Comparison of ENCODE assay signal across 17 mouse cellular contexts in the genomic region with DNA sequence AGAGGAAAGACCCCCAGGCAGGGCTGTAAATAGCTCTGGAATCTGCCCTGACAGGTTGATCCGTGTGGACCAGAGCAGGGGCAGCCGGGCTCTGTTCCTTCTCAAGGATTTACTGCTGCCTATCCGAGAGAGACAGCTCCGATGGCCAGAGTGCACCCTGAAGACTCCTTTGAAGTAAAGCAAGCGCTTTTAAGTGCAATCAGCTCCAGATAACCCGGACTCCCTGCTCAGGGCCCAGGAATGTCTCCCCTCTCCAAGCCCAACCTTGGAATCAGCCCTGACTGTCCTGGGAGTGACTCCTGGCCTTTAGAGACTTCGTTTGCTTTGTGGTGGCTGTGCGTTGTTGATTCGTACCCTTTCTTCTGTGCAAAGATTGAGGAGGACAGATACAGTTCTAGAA.
DNase-seq lines count a peak whose midpoint lies in the region; ATAC-seq lines count a peak whose summit lies in the region.
"Had no signal": no experiment of that assay in that cellular context is flagged by ENCODE, and none has a peak within 500 bp of the region (broad histone marks: within the 10 kb centered on the region; RNA-seq: fewer than 3 reads in every experiment).

No protein-coding gene starts in this region.

- H3K27me3 ChIP-seq in forebrain, embryonic 10.5 days (ENCODE audit: poor library complexity, severe bottlenecking) = peaks cover 29% of the 10 kb centered on the region
- peaks cover 21% of the 10 kb centered on the region for H3K27me3 ChIP-seq in forebrain, embryonic 12.5 days
- no peaks in the 10 kb centered on the region for H3K27me3 ChIP-seq in intestine, embryonic 15.5 days (replicated peaks)
- no peaks in the 10 kb centered on the region for H3K27me3 ChIP-seq in intestine, embryonic 16.5 days (replicated peaks; ENCODE audit: control insufficient read depth, insufficient read depth, low read length)
- H3K27me3 ChIP-seq in midbrain, embryonic 11.5 days (ENCODE audit: control insufficient read depth, insufficient read depth, low read length) = no peaks in the 10 kb centered on the region
- no peaks in the 10 kb centered on the region; the same call in 1 of the 2 replicates for H3K27me3 ChIP-seq in midbrain, embryonic 16.5 days (ENCODE audit: control insufficient read depth, insufficient read depth, low read depth, low read length)
- H3K27me3 ChIP-seq: embryonic facial prominence, embryonic 15.5 days; Patski had no signal

- H3K27ac ChIP-seq in forebrain, embryonic 10.5 days = 0 out of 2 replicates have a peak overlapping the region, but pooled peaks have one; percentile 17
- H3K27ac ChIP-seq in forebrain, embryonic 12.5 days = no peak overlapping the region
- no peak overlapping the region for H3K27ac ChIP-seq in intestine, embryonic 15.5 days
- no peak overlapping the region for H3K27ac ChIP-seq in intestine, embryonic 16.5 days (ENCODE audit: low read length)
- H3K27ac ChIP-seq in midbrain, embryonic 11.5 days (ENCODE audit: low read depth, low read length) = no peak overlapping the region
- no peak overlapping the region for H3K27ac ChIP-seq in midbrain, embryonic 16.5 days (ENCODE audit: low read length)
- H3K27ac ChIP-seq: embryonic facial prominence, embryonic 15.5 days; neural tube, embryonic 12.5 days had no signal

- H3K36me3 ChIP-seq in forebrain, embryonic 10.5 days (replicated peaks) = no peaks in the 10 kb centered on the region
- H3K36me3 ChIP-seq in forebrain, embryonic 12.5 days (replicated peaks) = no peaks in the 10 kb centered on the region
- H3K36me3 ChIP-seq in intestine, embryonic 15.5 days = no peaks in the 10 kb centered on the region
- H3K36me3 ChIP-seq in intestine, embryonic 16.5 days (ENCODE audit: control insufficient read depth, insufficient read depth, low read length) = no peaks in the 10 kb centered on the region
- H3K36me3 ChIP-seq in midbrain, embryonic 11.5 days (ENCODE audit: control insufficient read depth, insufficient read depth, low read length) = no peaks in the 10 kb centered on the region
- H3K36me3 ChIP-seq in midbrain, embryonic 16.5 days (ENCODE audit: control insufficient read depth, insufficient read depth, low read length) = no peaks in the 10 kb centered on the region
- H3K36me3 ChIP-seq: embryonic facial prominence, embryonic 15.5 days; neural tube, embryonic 12.5 days had no signal

- H3K9ac ChIP-seq in forebrain, embryonic 12.5 days = no peak overlapping the region
- H3K9ac ChIP-seq in intestine, embryonic 15.5 days = no peak overlapping the region
- H3K9ac ChIP-seq in intestine, embryonic 16.5 days (ENCODE audit: low read depth, low read length) = no peak overlapping the region
- no peak overlapping the region for H3K9ac ChIP-seq in midbrain, embryonic 11.5 days (ENCODE audit: low read length)
- H3K9ac ChIP-seq in midbrain, embryonic 16.5 days (ENCODE audit: low read depth, low read length) = no peak overlapping the region
- H3K9ac ChIP-seq: embryonic facial prominence, embryonic 15.5 days; neural tube, embryonic 12.5 days had no signal

- 21% methylated on average over 9 of the region's 9 CpGs for WGBS in forebrain, embryonic 10.5 days
- whole genome bisulfite sequencing in forebrain, embryonic 12.5 days = 24% methylated on average over 9 of the region's 9 CpGs
- WGBS in intestine, embryonic 15.5 days = 12% methylated on average over 9 of the region's 9 CpGs
- 19% methylated on average over 9 of the region's 9 CpGs for WGBS in intestine, embryonic 16.5 days
- 19% methylated on average over 9 of the region's 9 CpGs for WGBS in midbrain, embryonic 11.5 days
- 29% methylated on average over 9 of the region's 9 CpGs for WGBS in midbrain, embryonic 16.5 days

- H3K4me3 ChIP-seq in forebrain, embryonic 10.5 days = no peak overlapping the region
- H3K4me3 ChIP-seq in forebrain, embryonic 12.5 days (replicated peaks) = no peak overlapping the region
- no peak overlapping the region for H3K4me3 ChIP-seq in intestine, embryonic 15.5 days (replicated peaks)
- H3K4me3 ChIP-seq in intestine, embryonic 16.5 days (ENCODE audit: low read length) = no peak overlapping the region
- H3K4me3 ChIP-seq in midbrain, embryonic 11.5 days (ENCODE audit: low read depth, low read length) = no peak overlapping the region
- H3K4me3 ChIP-seq in midbrain, embryonic 16.5 days (ENCODE audit: low read depth, low read length) = no peak overlapping the region
- H3K4me3 ChIP-seq: embryonic facial prominence, embryonic 15.5 days; neural tube, embryonic 12.5 days had no signal

- H3K4me2 ChIP-seq in forebrain, embryonic 12.5 days = no peak overlapping the region
- no peak overlapping the region for H3K4me2 ChIP-seq in intestine, embryonic 15.5 days (replicated peaks)
- H3K4me2 ChIP-seq in intestine, embryonic 16.5 days (ENCODE audit: low read depth, low read length) = no peak overlapping the region
- H3K4me2 ChIP-seq in midbrain, embryonic 11.5 days = no peak overlapping the region
- H3K4me2 ChIP-seq in midbrain, embryonic 16.5 days (ENCODE audit: low read length) = no peak overlapping the region
- H3K4me2 ChIP-seq: embryonic facial prominence, embryonic 15.5 days had no signal

- no peaks in the 10 kb centered on the region for H3K9me3 ChIP-seq in forebrain, embryonic 10.5 days
- no peaks in the 10 kb centered on the region for H3K9me3 ChIP-seq in forebrain, embryonic 12.5 days
- H3K9me3 ChIP-seq in intestine, embryonic 15.5 days = no peaks in the 10 kb centered on the region
- H3K9me3 ChIP-seq in intestine, embryonic 16.5 days (ENCODE audit: control insufficient read depth, low read length) = no peaks in the 10 kb centered on the region
- H3K9me3 ChIP-seq in midbrain, embryonic 11.5 days (ENCODE audit: control insufficient read depth, low read length) = no peaks in the 10 kb centered on the region
- H3K9me3 ChIP-seq in midbrain, embryonic 16.5 days (replicated peaks; ENCODE audit: control insufficient read depth, low read length, poor library complexity, severe bottlenecking) = no peaks in the 10 kb centered on the region
- H3K9me3 ChIP-seq: embryonic facial prominence, embryonic 15.5 days; neural tube, embryonic 12.5 days had no signal

- H3K4me1 ChIP-seq in forebrain, embryonic 10.5 days = peaks cover 27% of the 10 kb centered on the region
- peaks cover 11% of the 10 kb centered on the region for H3K4me1 ChIP-seq in forebrain, embryonic 12.5 days
- H3K4me1 ChIP-seq in intestine, embryonic 15.5 days (replicated peaks) = peaks cover 11% of the 10 kb centered on the region; the same call in 1 of the 2 replicates
- 0 out of 2 replicates have a peak, but pooled peaks cover 8% of the 10 kb centered on the region for H3K4me1 ChIP-seq in intestine, embryonic 16.5 days (ENCODE audit: control insufficient read depth, insufficient read depth, low read length)
- peaks cover 4% of the 10 kb centered on the region for H3K4me1 ChIP-seq in midbrain, embryonic 11.5 days (ENCODE audit: control insufficient read depth, insufficient read depth, low read length)
- no peaks in the 10 kb centered on the region for H3K4me1 ChIP-seq in midbrain, embryonic 16.5 days (ENCODE audit: control insufficient read depth, insufficient read depth, low read length)

- no peak for ATAC-seq in forebrain, embryonic 12.5 days (ENCODE audit: low FRiP score)
- 0 out of 2 replicates have a peak, but pooled peaks have one; percentile 31 for ATAC-seq in intestine, embryonic 15.5 days
- no peak for ATAC-seq in intestine, embryonic 16.5 days
- ATAC-seq in midbrain, embryonic 11.5 days (ENCODE audit: low FRiP score) = no peak
- ATAC-seq in midbrain, embryonic 16.5 days = no peak
- ATAC-seq: forebrain, embryonic 14.5 days; Patski had no signal

- no peak for DNase-seq in forebrain, embryonic 10.5 days (ENCODE audit: extremely low spot score, low spot score)
- peak; percentile 86 for DNase-seq in midbrain, embryonic 11.5 days (ENCODE audit: low spot score, missing footprints)
- peak; percentile 74 for DNase-seq in yolk sac, embryonic 10.5 days (ENCODE audit: low spot score)
- DNase-seq in adrenal gland, postnatal 4 days (ENCODE audit: low spot score in 2 of 2) = no peak
- DNase-seq: adrenal gland, adult 2 months; cerebellum, adult 9-11 months; lung, postnatal 14 days; spleen, adult 18-20 months; thymus, postnatal 4 days had no signal

Comparison
In these comparisons a context has a peak if more than half of its experiments do, and no peak if none do; other contexts are left out.
1. DNase-seq: peak in midbrain, embryonic 11.5 days (single experiment) and yolk sac, embryonic 10.5 days (single experiment); none in forebrain, embryonic 10.5 days (single experiment) and adrenal gland, postnatal 4 days (0 of 2).